Mouse (Mus musculus): Measurements from ENCODE around the gene Nckap5. TPM values are rescaled to one million over a fixed set of nuclear protein-coding genes. Genes with fewer than 3 reads are reported as not detected.

The Nckap5 gene
- total and polyA plus RNA-seq, 3 experiments: not detected

DNA sequence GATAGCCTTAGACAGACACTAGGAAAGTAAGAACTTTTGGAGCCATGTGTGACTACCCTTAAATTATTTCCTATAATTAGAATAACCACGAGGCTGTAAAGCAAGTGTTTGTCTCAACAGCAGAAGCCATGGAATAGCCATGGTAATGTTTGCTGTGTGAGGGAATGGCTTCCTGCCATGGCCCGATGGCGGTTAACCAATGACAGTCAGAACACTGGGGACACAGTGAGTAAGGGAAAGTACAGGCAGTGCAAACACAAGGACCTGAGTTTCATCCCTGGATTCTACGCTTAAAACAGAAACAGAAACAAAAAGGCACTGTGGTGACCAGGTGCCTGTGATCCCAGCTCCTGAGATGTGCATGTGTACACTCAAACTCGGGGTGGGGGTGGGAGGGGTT lies 419.2 kb downstream of the Nckap5 start:
- no peak overlapping the region for H3K4me2 ChIP-seq (ENCODE audit: insufficient read depth, low read depth, poor library complexity, severe bottlenecking)
- no peaks in the 10 kb centered on the region for H3K27me3 ChIP-seq (replicated peaks)
- no peak for TF ChIP-seq ETS1 (conservative IDR thresholded peaks at IDR 0.05; ENCODE audit: low read depth, low read length)
- no peak for TF ChIP-seq JUN (IDR thresholded peaks at IDR 0.05; ENCODE audit: insufficient read depth, low read depth, low read length)
- no peak for TF ChIP-seq MYC (IDR thresholded peaks at IDR 0.05; ENCODE audit: low read depth, low read length)
- TF ChIP-seq ZKSCAN1 (IDR thresholded peaks at IDR 0.05; ENCODE audit: borderline replicate concordance, low read depth, low read length): no peak
- no peak for TF ChIP-seq ELF1 (IDR thresholded peaks at IDR 0.05; ENCODE audit: low read depth, low read length)
- TF ChIP-seq RCOR1 (conservative IDR thresholded peaks at IDR 0.05; ENCODE audit: low read depth, low read length): no peak
- TF ChIP-seq RAD21 (IDR thresholded peaks at IDR 0.05; ENCODE audit: low read depth, low read length): no peak
- TF ChIP-seq ZC3H11A (IDR thresholded peaks at IDR 0.05; ENCODE audit: low read depth, low read length): no peak
- no peak for TF ChIP-seq IRF4 (IDR thresholded peaks at IDR 0.05; ENCODE audit: low read depth, low read length)
- no peak for TF ChIP-seq SIN3A (IDR thresholded peaks at IDR 0.05; ENCODE audit: low read length)
- no peak for TF ChIP-seq JUND (conservative IDR thresholded peaks at IDR 0.05; ENCODE audit: low read depth, low read length)
- no peak for TF ChIP-seq MAFK (IDR thresholded peaks at IDR 0.05; ENCODE audit: insufficient replicate concordance, low read length)
- no peak for TF ChIP-seq HCFC1 (IDR thresholded peaks at IDR 0.05; ENCODE audit: low read depth, low read length)
- TF ChIP-seq GABPA (IDR thresholded peaks at IDR 0.05; ENCODE audit: insufficient replicate concordance, low read depth, low read length): no peak
- no peak for TF ChIP-seq ZMIZ1 (IDR thresholded peaks at IDR 0.05; ENCODE audit: low read depth, low read length)

DNA sequence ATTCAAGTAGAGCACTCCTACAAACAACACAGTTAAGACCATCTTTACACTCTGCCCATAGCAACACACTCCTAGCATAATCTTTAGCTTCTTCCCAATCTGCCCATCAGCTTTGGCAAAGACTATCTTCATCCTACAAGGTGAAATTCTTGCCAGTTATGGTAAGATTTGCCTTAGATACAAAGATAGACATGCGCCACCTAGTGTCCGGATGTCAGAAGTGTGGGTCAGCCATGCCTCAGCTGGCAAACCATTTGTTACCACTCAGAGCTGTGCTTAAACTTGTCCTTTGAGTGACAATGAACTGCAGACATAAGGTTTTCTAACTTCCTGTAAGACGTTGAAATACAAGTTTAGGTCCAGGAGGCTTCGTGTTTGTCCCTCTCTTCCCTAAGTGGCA lies 422.7 kb downstream of the Nckap5 start:
- H3K9ac ChIP-seq (ENCODE audit: insufficient read depth, low read depth): no peak overlapping the region
- H3K4me1 ChIP-seq (ENCODE audit: control insufficient read depth in 1 of 2, insufficient read depth in 2 of 2): no peaks in the 10 kb centered on the region

More for the DNA sequence above, 419.2 kb downstream of the Nckap5 start:
- Histone ChIP-seq H3K36me3 (replicated peaks in 1 of 2; ENCODE audit: control insufficient read depth in 1 of 2, insufficient read depth in 1 of 2, low read length in 1 of 2) (no peaks in the 10 kb centered on the region), H3K79me2 (replicated peaks; ENCODE audit: control insufficient read depth, extremely low read depth, insufficient read depth, poor library complexity, severe bottlenecking) (no peaks in the 10 kb centered on the region), H3K9me3 (replicated peaks; ENCODE audit: low read length) (peaks cover 51% of the 10 kb centered on the region), H3K4me3 (replicated peaks in 1 of 3; ENCODE audit: low read depth in 2 of 3, low read length in 2 of 3, poor library complexity in 1 of 3) (no peak overlapping the region), H3K27ac (ENCODE audit: insufficient read depth, low read depth) (no peak overlapping the region), H3K9ac (ENCODE audit: insufficient read depth, low read depth) (no peak overlapping the region), H3K4me1 (ENCODE audit: control insufficient read depth in 1 of 2, insufficient read depth in 2 of 2) (no peaks in the 10 kb centered on the region)
- dilution Hi-C loops (cut with MboI; ENCODE audit: extremely low pct_ligation_motif_present, extremely low pct_unique_long_range_greater_than_20kb, low sequenced_read_pairs): no loop called here
- in situ Hi-C loops (cut with MboI; ENCODE audit: low pct_ligation_motif_present, low pct_unique_long_range_greater_than_20kb, low sequenced_read_pairs): no loop called here
- no peak for DNase-seq (ENCODE audit: extremely low read depth)

More for the DNA sequence above, 422.7 kb downstream of the Nckap5 start:
- Histone ChIP-seq H3K36me3 (replicated peaks in 1 of 2; ENCODE audit: control insufficient read depth in 1 of 2, insufficient read depth in 1 of 2, low read length in 1 of 2) (no peaks in the 10 kb centered on the region), H3K79me2 (replicated peaks; ENCODE audit: control insufficient read depth, extremely low read depth, insufficient read depth, poor library complexity, severe bottlenecking) (no peaks in the 10 kb centered on the region), H3K4me3 (replicated peaks in 1 of 3; ENCODE audit: low read depth in 2 of 3, low read length in 2 of 3, poor library complexity in 1 of 3) (no peak overlapping the region), H3K27ac (ENCODE audit: insufficient read depth, low read depth) (no peak overlapping the region), H3K27me3 (replicated peaks) (no peaks in the 10 kb centered on the region), H3K4me2 (ENCODE audit: insufficient read depth, low read depth, poor library complexity, severe bottlenecking) (no peak overlapping the region), H3K9me3 (replicated peaks; ENCODE audit: low read length) (peaks cover 56% of the 10 kb centered on the region)
- no peak for DNase-seq (ENCODE audit: extremely low read depth)
- no peak for TF ChIP-seq MAZ (IDR thresholded peaks at IDR 0.05; ENCODE audit: low read depth, low read length)
- no peak for TF ChIP-seq MAFK (IDR thresholded peaks at IDR 0.05; ENCODE audit: insufficient replicate concordance, low read length)
- no peak for TF ChIP-seq POLR2A (IDR thresholded peaks at IDR 0.05; ENCODE audit: low read depth, low read length)
- TF ChIP-seq KAT2A (IDR thresholded peaks at IDR 0.05; ENCODE audit: insufficient replicate concordance, low read length): no peak
- TF ChIP-seq RCOR1 (conservative IDR thresholded peaks at IDR 0.05; ENCODE audit: low read depth, low read length): no peak
- peak in 1 of 2 experiments; percentile 22; a peak in 1 of 4 replicates for TF ChIP-seq CTCF (conservative IDR thresholded peaks at IDR 0.05 in 1 of 2, IDR thresholded peaks at IDR 0.05 in 1 of 2; ENCODE audit: low read depth in 2 of 2, low read length in 2 of 2)
- no peak for TF ChIP-seq TCF12 (IDR thresholded peaks at IDR 0.05; ENCODE audit: low read depth, low read length)
- in situ Hi-C loops (cut with MboI; ENCODE audit: low pct_ligation_motif_present, low pct_unique_long_range_greater_than_20kb, low sequenced_read_pairs) (no loop called here), dilution Hi-C loops (cut with MboI; ENCODE audit: extremely low pct_ligation_motif_present, extremely low pct_unique_long_range_greater_than_20kb, low sequenced_read_pairs) (no loop called here)
